ENCODE assay signal across 24 mouse cellular contexts in genomic region chr9:50711337-50711736, GRCm38 (mm10). TPM values are rescaled to one million over a fixed set of nuclear protein-coding genes. Genes with fewer than 3 reads are reported as not detected.
A peak's percentile ranks its signal among the peaks of the same experiment; 100 is the strongest.
DNase-seq lines count a peak whose midpoint lies in the region; ATAC-seq lines count a peak whose summit lies in the region.
"Had no signal": no experiment of that assay in that cellular context is flagged by ENCODE, and none has a peak within 500 bp of the region (broad histone marks: within the 10 kb centered on the region; RNA-seq: fewer than 3 reads in every experiment).

No protein-coding gene starts in this region.

- peak; percentile 52 for DNase-seq in 416B (ENCODE audit: low read depth)
- DNase-seq in heart, adult 11 months: no peak
- DNase-seq in kidney, adult 8-10 months: no peak
- DNase-seq in right cerebral cortex, postnatal 4 days: no peak
- DNase-seq: adrenal gland, adult 8-10 months; adrenal gland, postnatal 25 days; cerebellum, adult 11-12 months; cerebellum, adult 8-10 months; cerebellum, postnatal 10 days; cerebellum, postnatal 36 days; gastrocnemius, adult 2 months; gastrocnemius, postnatal 14 days; heart, adult 2 months; heart, postnatal 14 days; heart, postnatal 4 days had no signal

- peak; percentile 74 for ATAC-seq in common myeloid progenitor, adult 5-6 weeks (replicated peaks; ENCODE audit: low read depth, poor library complexity, severe bottlenecking)
- ATAC-seq in megakaryocyte, adult 5-6 weeks (ENCODE audit: poor library complexity, severe bottlenecking): peak; percentile 92
- ATAC-seq: activated CD4-positive, CD25-positive, alpha-beta regulatory T cell, adult 4 months; CD4-positive, CD25-positive, alpha-beta regulatory T cell, adult 4 months; forebrain, embryonic 13.5 days; forebrain, embryonic 16.5 days; hindbrain, postnatal 0 days; inflammation-experienced regulatory T-cells, adult 6 months; intestine, embryonic 16.5 days had no signal

RNA-seq across cellular contexts. Expression of gene Dixdc1, which starts 28.0 kb away (rescaled TPM):
- not detected in 2 replicates for total RNA-seq in common myeloid progenitor, adult 5-6 weeks (2017)
- not detected in 2 replicates for total RNA-seq in megakaryocyte, adult 5-6 weeks (2015)
- total RNA-seq in megakaryocyte, adult 5-6 weeks (2017): not detected in 2 replicates

RNA-seq across cellular contexts. Expression of gene 2310030G06Rik, which starts 35.0 kb away (rescaled TPM):
- not detected in 2 replicates for total RNA-seq in common myeloid progenitor, adult 5-6 weeks (2017)
- total RNA-seq in megakaryocyte, adult 5-6 weeks (2015): not detected in 2 replicates
- total RNA-seq in megakaryocyte, adult 5-6 weeks (2017): not detected in 2 replicates

RNA-seq across cellular contexts. Expression of gene Cryab, which starts 39.8 kb away (rescaled TPM):
- 0.41 TPM in 1 of 2 replicates, not detected in the other for total RNA-seq in common myeloid progenitor, adult 5-6 weeks (2017)
- total RNA-seq in megakaryocyte, adult 5-6 weeks (2015): 1.8 and 3.9 TPM in 2 replicates
- 0.62 and 3.1 TPM in 2 replicates for total RNA-seq in megakaryocyte, adult 5-6 weeks (2017)

RNA-seq across cellular contexts. Expression of gene Hspb2, which starts 40.8 kb away (rescaled TPM):
- total RNA-seq in common myeloid progenitor, adult 5-6 weeks (2017): not detected in 2 replicates
- not detected in 2 replicates for total RNA-seq in megakaryocyte, adult 5-6 weeks (2015)
- not detected in 2 replicates for total RNA-seq in megakaryocyte, adult 5-6 weeks (2017)

RNA-seq across cellular contexts. Expression of gene Dlat, which starts 51.8 kb away (rescaled TPM):
- total RNA-seq in common myeloid progenitor, adult 5-6 weeks (2017): 37.5 and 49.9 TPM in 2 replicates
- total RNA-seq in megakaryocyte, adult 5-6 weeks (2015): 27.6 and 28.5 TPM in 2 replicates
- total RNA-seq in megakaryocyte, adult 5-6 weeks (2017): 21.7 and 34.4 TPM in 2 replicates
